Mouse (Mus musculus): ENCODE measurements around the gene Rps11. TPM values are rescaled to one million over a fixed set of nuclear protein-coding genes. Genes with fewer than 3 reads are reported as not detected.

Rps11 gene
- total RNA-seq, 2 experiments from 2014 or later = 402 to 406 TPM

DNA sequence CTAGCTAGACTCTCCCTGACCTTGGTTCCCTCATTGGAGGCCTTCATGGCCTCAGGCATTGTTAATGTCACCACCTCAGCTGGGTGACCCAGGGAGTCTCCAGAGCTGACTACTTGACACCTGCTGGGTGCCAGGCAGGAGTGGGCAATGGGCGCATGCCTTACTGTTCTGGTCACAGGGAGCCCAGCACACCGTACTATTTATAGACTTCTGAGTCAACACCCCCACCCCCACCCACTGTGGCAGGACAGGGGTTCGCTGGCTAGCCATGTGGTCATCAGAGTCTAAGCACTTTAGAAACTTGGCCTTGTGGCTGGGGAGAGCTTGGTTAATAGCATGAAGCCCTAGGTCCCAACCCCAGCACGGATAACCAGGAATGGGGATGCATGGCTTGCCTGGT is 48.8 kb downstream of the Rps11 start:
- DNase-seq (ENCODE audit: low spot score in 2 of 2) = no peak
- intact Hi-C loops (cut with DNase I) = no loop called here

DNA sequence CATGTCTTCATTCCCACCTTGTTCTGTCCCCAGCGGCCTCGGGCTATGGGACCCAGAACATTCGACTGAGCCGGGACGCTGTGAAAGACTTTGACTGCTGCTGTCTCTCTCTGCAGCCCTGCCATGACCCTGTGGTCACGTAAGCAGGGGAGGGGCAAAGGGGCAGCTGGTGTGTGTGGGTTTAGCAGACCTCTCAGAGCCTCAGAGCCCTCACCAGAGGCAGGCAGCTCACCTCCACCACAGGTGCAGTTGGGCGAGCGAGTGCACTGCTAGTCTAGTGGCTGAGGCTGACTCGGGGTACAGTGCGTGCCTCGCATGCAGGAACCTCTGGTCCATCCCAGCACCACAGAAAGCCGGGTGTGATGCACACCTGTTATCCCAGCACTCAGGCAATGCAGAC is 50.3 kb downstream of the Rps11 start:
- DNase-seq (ENCODE audit: low spot score in 2 of 2) = no peak
- intact Hi-C loops (cut with DNase I) = loop anchor here (5.0 kb wide), 1 partner anchor 33 kb away; no protein-coding TSS in a partner anchor

DNA sequence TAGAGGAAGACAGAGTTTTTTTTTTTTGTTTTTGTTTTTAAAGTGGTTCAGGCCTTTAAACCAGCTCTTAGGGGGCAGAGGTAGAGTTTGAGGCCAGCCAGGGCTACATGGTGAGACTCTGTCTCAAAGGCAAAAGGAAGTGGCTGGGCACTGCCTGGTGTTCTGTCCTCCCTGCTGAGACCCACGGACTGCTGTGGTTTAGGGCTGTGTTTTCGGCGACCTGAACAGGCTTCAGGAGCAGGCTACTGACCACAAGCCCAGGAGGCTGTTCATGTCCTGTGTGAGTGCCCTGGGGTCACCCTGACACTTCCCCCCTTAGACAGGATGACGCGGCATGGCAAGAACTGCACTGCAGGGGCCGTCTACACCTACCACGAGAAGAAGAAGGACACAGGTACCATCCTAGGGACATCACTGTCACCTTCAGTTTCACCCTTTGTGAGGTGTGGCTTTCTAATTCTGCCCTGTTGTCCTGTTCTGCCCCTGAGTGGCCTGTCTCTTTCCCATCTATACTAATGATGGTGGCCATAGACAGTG is 51.0 kb downstream of the Rps11 start:
- intact Hi-C loops (cut with DNase I) = loop anchor here (5.0 kb wide), 1 partner anchor 34 kb away; no protein-coding TSS in a partner anchor
- no peak for DNase-seq (ENCODE audit: low spot score in 2 of 2)

Small RNAs within 50 kb of the gene (microRNA-seq; reads per million reads assigned to microRNA genes)
- gene Mir150 (897 to 1,153 reads per million in 2 experiments), gene Mir5121 (16.1 to 16.2 reads per million in 2 experiments), gene Mir7055 (4.0 to 4.5 reads per million in 2 experiments)

Other genes with a start within 250 kb of the Rps11 start
- gene Med25, start 231.7 kb downstream of the Rps11 start, total RNA-seq (2021) = 100 to 1,000 TPM in 1 of 2 experiments, 10 to 100 TPM in 1; 92.5 to 103 TPM
- gene Fuz, start 228.4 kb downstream of the Rps11 start, total RNA-seq (2021) = 10 to 100 TPM; 20.4 to 22.9 TPM
- gene Ap2a1, start 194.9 kb downstream of the Rps11 start, total RNA-seq (2021) = 100 to 1,000 TPM; 381 to 392 TPM
- gene Tsks, start 181.2 kb downstream of the Rps11 start, total RNA-seq (2021) = 1 to 10 TPM; 2.6 to 2.8 TPM
- gene Cpt1c, start 149.6 kb downstream of the Rps11 start, total RNA-seq (2021) = 100 to 1,000 TPM in 1 of 2 experiments, 10 to 100 TPM in 1; 97.4 to 101 TPM
- 100 to 1,000 TPM; 166 to 183 TPM for gene Prmt1, start 137.9 kb downstream of the Rps11 start, total RNA-seq (2021)
- gene Irf3, start 126.8 kb downstream of the Rps11 start, total RNA-seq (2021) = 10 to 100 TPM; 26.7 to 30.4 TPM
- gene Bcl2l12, start 125.7 kb downstream of the Rps11 start, total RNA-seq (2021) = 1 to 10 TPM; 2.7 to 3.3 TPM
- 100 to 1,000 TPM; 153 to 162 TPM for gene Scaf1, start 108.1 kb downstream of the Rps11 start, total RNA-seq (2021)
- 10 to 100 TPM; 11.4 to 13.0 TPM for gene Rras, start 106.5 kb downstream of the Rps11 start, total RNA-seq (2021)
- 10 to 100 TPM; 61.4 to 65.7 TPM for gene Prr12, start 71.6 kb downstream of the Rps11 start, total RNA-seq (2021)
- gene Nosip, start 62.0 kb downstream of the Rps11 start, total RNA-seq (2021) = 10 to 100 TPM; 52.4 to 54.1 TPM
- gene Prrg2, start 61.8 kb downstream of the Rps11 start, total RNA-seq (2021) = 1 to 10 TPM; 6.6 to 7.1 TPM
- 1 to 10 TPM; 7.5 to 7.8 TPM for gene Rcn3, start 32.2 kb downstream of the Rps11 start, total RNA-seq (2021)
- gene Fcgrt, start 20.6 kb downstream of the Rps11 start, total RNA-seq (2021) = 10 to 100 TPM; 21.0 to 22.8 TPM
- gene Rpl13a, start 4.3 kb upstream of the Rps11 start, total RNA-seq (2021) = 100 to 1,000 TPM; 608 to 639 TPM
- gene Gm45713, start 11.8 kb upstream of the Rps11 start, total RNA-seq (2021) = not detected
- 1 to 10 TPM; 2.4 to 3.2 TPM for gene Flt3l, start 12.0 kb upstream of the Rps11 start, total RNA-seq (2021)
- gene Pih1d1, start 29.9 kb upstream of the Rps11 start, total RNA-seq (2021) = 10 to 100 TPM; 46.9 to 48.4 TPM
- gene Aldh16a1, start 30.1 kb upstream of the Rps11 start, total RNA-seq (2021) = 10 to 100 TPM; 10.7 to 13.5 TPM
- gene Slc17a7, start 39.5 kb upstream of the Rps11 start, total RNA-seq (2021) = 1,000 to 10,000 TPM; 1,570 to 1,628 TPM
- under 1 TPM in 1 of 2 experiments, not detected in 1; 0.18 TPM for gene Gfy, start 55.1 kb upstream of the Rps11 start, total RNA-seq (2021)
- gene Pth2, start 56.6 kb upstream of the Rps11 start, total RNA-seq (2021) = not detected
- gene Ccdc155, start 80.5 kb upstream of the Rps11 start, total RNA-seq (2021) = 1 to 10 TPM; 3.0 to 3.5 TPM
- gene Dkkl1, start 87.7 kb upstream of the Rps11 start, total RNA-seq (2021) = 10 to 100 TPM; 13.7 to 17.3 TPM
- 1 to 10 TPM; 5.6 to 6.1 TPM for gene Tead2, start 91.3 kb upstream of the Rps11 start, total RNA-seq (2021)
- gene Cd37, start 114.7 kb upstream of the Rps11 start, total RNA-seq (2021) = 1 to 10 TPM; 3.4 to 4.0 TPM
- 1 to 10 TPM in 1 of 2 experiments, under 1 TPM in 1; 0.97 to 1.1 TPM for gene Slc6a16, start 116.6 kb upstream of the Rps11 start, total RNA-seq (2021)
- gene Slc6a21, start 153.1 kb upstream of the Rps11 start, total RNA-seq (2021) = under 1 TPM; 0.40 to 0.59 TPM
- gene Trpm4, start 209.3 kb upstream of the Rps11 start, total RNA-seq (2021) = 10 to 100 TPM; 19.5 to 21.3 TPM
- gene Hrc, start 210.9 kb upstream of the Rps11 start, total RNA-seq (2021) = 1 to 10 TPM in 1 of 2 experiments, under 1 TPM in 1; 0.99 to 1.2 TPM
- 100 to 1,000 TPM; 159 to 168 TPM for gene Ppfia3, start 242.6 kb upstream of the Rps11 start, total RNA-seq (2021)
- 100 to 1,000 TPM; 198 to 216 TPM for gene Lin7b, start 246.1 kb upstream of the Rps11 start, total RNA-seq (2021)